Mouse (Mus musculus) liver, embryonic 15.5 days (tissue): ENCODE measurements around the gene Plcg2. TPM values are rescaled to one million over a fixed set of nuclear protein-coding genes. Genes with fewer than 3 reads are reported as not detected.

Experiments used
- ATAC-seq: fragments of 200-750 bp; cut with Nextera tagmentation; 2 replicates; pipeline ENCODE4 v1.8.0; 2017; ENCODE audit warnings: moderate number of reproducible peaks, mild to moderate bottlenecking, moderate library complexity; ENCODE audit not compliant: insufficient read depth
- H3K27ac ChIP-seq: fragments of 300-500 bp; sonication (generic); replicated peaks from 2 replicates; pipeline ENCODE4 v1.5.1; 2015; ENCODE audit warnings: mild to moderate bottlenecking, inconsistent platforms
- H3K27me3 ChIP-seq: fragments of 300-500 bp; sonication (generic); 2 replicates; pipeline ENCODE4 v1.6.1; 2015; ENCODE audit warnings: mild to moderate bottlenecking, inconsistent platforms
- H3K36me3 ChIP-seq: fragments of 300-500 bp; sonication (generic); replicated peaks from 2 replicates; pipeline ENCODE4 v1.6.1; 2015; ENCODE audit warnings: moderate library complexity, mild to moderate bottlenecking, inconsistent platforms
- H3K4me1 ChIP-seq: fragments of 300-500 bp; sonication (generic); replicated peaks from 2 replicates; pipeline ENCODE4 v1.6.1; 2015; ENCODE audit warnings: inconsistent platforms
- H3K4me2 ChIP-seq: fragments of 300-500 bp; sonication (generic); 2 replicates; pipeline ENCODE4 v1.6.1; 2015; ENCODE audit warnings: moderate library complexity, mild to moderate bottlenecking, inconsistent platforms
- H3K4me3 ChIP-seq: fragments of 300-500 bp; sonication (generic); replicated peaks from 2 replicates; pipeline ENCODE4 v1.5.1; 2015; ENCODE audit warnings: mild to moderate bottlenecking, inconsistent platforms
- H3K9ac ChIP-seq: fragments of 300-500 bp; sonication (generic); 2 replicates; pipeline ENCODE4 v1.6.1; 2015; ENCODE audit warnings: moderate library complexity, mild to moderate bottlenecking, inconsistent platforms
- H3K9me3 ChIP-seq: fragments of 300-500 bp; sonication (generic); replicated peaks from 2 replicates; pipeline ENCODE4 v1.6.1; 2016; ENCODE audit warnings: inconsistent platforms
- WGBS: fragments of 180-500 bp; shearing (Covaris S2); methylation state at CpG from one replicate; pipeline ENCODE4 v1.1.7; 2015; ENCODE audit warnings: mixed read lengths; ENCODE audit not compliant: insufficient replicate concordance; 5-methylcytosine and 5-hydroxymethylcytosine counted together
- polyA plus RNA-seq: library from polyadenylated mRNA; unstranded; fragments of >200 nt; fragmentation: Nextera tagmentation; extraction: Ambion mirVana; gene quantifications from 2 replicates; pipeline ENCODE4 v1.2.1, GENCODE M21; 2015

Gene Plcg2
- polyA plus RNA-seq, 1 experiment from 2014 or later, result 8.2 TPM

DNA sequence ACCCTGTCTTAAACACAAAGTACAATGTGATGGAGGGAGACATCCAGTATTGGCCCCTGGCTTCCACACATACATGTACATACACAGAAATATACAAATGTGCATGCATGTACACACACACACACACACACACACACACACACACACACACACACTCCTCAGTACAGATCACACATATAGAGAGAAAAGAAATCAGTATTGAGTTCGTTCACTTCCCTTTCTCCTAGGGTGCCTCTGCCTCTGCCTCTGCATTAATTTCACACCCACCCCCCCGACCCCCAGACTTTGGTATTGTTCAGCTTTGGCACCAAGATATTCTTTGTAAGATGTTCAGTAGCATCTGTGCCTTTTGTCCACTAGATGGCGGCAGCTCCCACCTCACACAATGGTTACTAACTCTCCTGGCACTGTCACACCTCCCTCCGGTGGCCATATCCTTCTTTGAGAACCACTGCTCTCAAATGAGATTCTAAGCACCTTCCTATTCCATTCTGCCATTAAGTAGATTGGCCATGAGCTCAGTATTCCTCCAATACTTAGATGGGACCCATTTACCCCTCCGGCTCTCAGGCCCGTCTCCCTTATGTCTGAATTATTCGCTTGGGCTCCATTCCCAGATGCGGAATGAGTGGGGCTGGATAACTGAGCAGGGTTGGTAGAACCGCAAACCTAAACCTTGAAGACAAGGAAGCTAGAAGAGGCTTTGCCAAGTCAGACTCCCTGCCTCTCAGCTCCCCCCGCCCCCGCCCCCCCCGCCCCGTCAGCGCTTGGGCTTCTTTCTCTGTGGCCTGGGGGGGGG lies 128.1 kb downstream of the Plcg2 start:
- WGBS, result 72% methylated on average over 14 of the region's 14 CpGs
- Histone ChIP-seq H3K4me1 (no peaks in the 10 kb centered on the region), H3K27me3 (no peaks in the 10 kb centered on the region), H3K4me3 (no peak overlapping the region), H3K9me3 (no peaks in the 10 kb centered on the region), H3K9ac (no peak overlapping the region), H3K4me2 (no peak overlapping the region), H3K36me3 (0 out of 2 replicates have a peak, but pooled peaks cover 2% of the 10 kb centered on the region), H3K27ac (no peak overlapping the region)
- no peak for ATAC-seq

- Histone ChIP-seq H3K4me2 (no peak overlapping the region), H3K9ac (no peak overlapping the region), H3K9me3 (no peaks in the 10 kb centered on the region), H3K4me3 (no peak overlapping the region), H3K27me3 (no peaks in the 10 kb centered on the region), H3K4me1 (no peaks in the 10 kb centered on the region), H3K27ac (no peak overlapping the region), H3K36me3 (no peaks in the 10 kb centered on the region)
- WGBS, result 69% methylated on average over 9 of the region's 9 CpGs
- ATAC-seq, result no peak
Measured at GRCm38 (mm10) chr8:117627096-117627495, 129.0 kb downstream of the Plcg2 start.

- Histone ChIP-seq H3K4me3 (no peak overlapping the region), H3K27me3 (no peaks in the 10 kb centered on the region), H3K4me2 (no peak overlapping the region), H3K36me3 (no peaks in the 10 kb centered on the region), H3K4me1 (no peaks in the 10 kb centered on the region), H3K9me3 (no peaks in the 10 kb centered on the region), H3K27ac (no peak overlapping the region), H3K9ac (no peak overlapping the region)
- no peak for ATAC-seq
- 57% methylated on average over 5 of the region's 5 CpGs for WGBS
Measured at GRCm38 (mm10) chr8:117632532-117632931, 134.4 kb downstream of the Plcg2 start.

GRCm38 (mm10) chr8:117634406-117634805 lies 136.3 kb downstream of the Plcg2 start:
- no peaks in the 10 kb centered on the region for H3K36me3 ChIP-seq
- H3K4me3 ChIP-seq, result no peak overlapping the region
- no peaks in the 10 kb centered on the region for H3K9me3 ChIP-seq
- H3K4me2 ChIP-seq, result no peak overlapping the region
- H3K4me1 ChIP-seq, result no peaks in the 10 kb centered on the region
- H3K9ac ChIP-seq, result no peak overlapping the region
- no peaks in the 10 kb centered on the region for H3K27me3 ChIP-seq
- no peak for ATAC-seq
- H3K27ac ChIP-seq, result no peak overlapping the region
- 71% methylated on average over 7 of the region's 7 CpGs for WGBS

- no peaks in the 10 kb centered on the region for H3K4me1 ChIP-seq
- H3K36me3 ChIP-seq, result no peaks in the 10 kb centered on the region
- H3K4me2 ChIP-seq, result no peak overlapping the region
- no peak overlapping the region for H3K9ac ChIP-seq
- no peak for ATAC-seq
- no peak overlapping the region for H3K27ac ChIP-seq
- H3K27me3 ChIP-seq, result no peaks in the 10 kb centered on the region
- 58% methylated on average over 3 of the region's 3 CpGs for WGBS
- no peak overlapping the region for H3K4me3 ChIP-seq
- H3K9me3 ChIP-seq, result peaks cover 3% of the 10 kb centered on the region; the same call in 1 of the 2 replicates
Measured at GRCm38 (mm10) chr8:117637462-117637861, 139.4 kb downstream of the Plcg2 start.

- H3K9me3 ChIP-seq, result peaks cover 3% of the 10 kb centered on the region; the same call in 1 of the 2 replicates
- ATAC-seq, result no peak
- H3K4me2 ChIP-seq, result no peak overlapping the region
- H3K9ac ChIP-seq, result no peak overlapping the region
- WGBS, result 67% methylated on average over 9 of the region's 9 CpGs
- H3K27me3 ChIP-seq, result no peaks in the 10 kb centered on the region
- H3K27ac ChIP-seq, result no peak overlapping the region
- no peaks in the 10 kb centered on the region for H3K36me3 ChIP-seq
- H3K4me1 ChIP-seq, result no peaks in the 10 kb centered on the region
- H3K4me3 ChIP-seq, result no peak overlapping the region
Measured at GRCm38 (mm10) chr8:117639631-117640030, 141.5 kb downstream of the Plcg2 start.

GRCm38 (mm10) chr8:117645486-117645885 lies 147.4 kb downstream of the Plcg2 start:
- Histone ChIP-seq H3K4me3 (no peak overlapping the region), H3K9me3 (no peaks in the 10 kb centered on the region), H3K4me2 (no peak overlapping the region), H3K9ac (no peak overlapping the region), H3K4me1 (peaks cover 3% of the 10 kb centered on the region), H3K27ac (no peak overlapping the region), H3K27me3 (no peaks in the 10 kb centered on the region), H3K36me3 (no peaks in the 10 kb centered on the region)
- ATAC-seq, result no peak; the same call in 1 of the 2 replicates
- 43% methylated on average over 5 of the region's 5 CpGs for WGBS

- H3K27me3 ChIP-seq, result no peaks in the 10 kb centered on the region
- H3K27ac ChIP-seq, result no peak overlapping the region
- no peaks in the 10 kb centered on the region for H3K9me3 ChIP-seq
- WGBS, result 42% methylated on average over 2 of the region's 2 CpGs
- H3K4me3 ChIP-seq, result no peak overlapping the region
- H3K36me3 ChIP-seq, result no peaks in the 10 kb centered on the region
- ATAC-seq, result no peak; the same call in 1 of the 2 replicates
- H3K4me2 ChIP-seq, result no peak overlapping the region
- H3K9ac ChIP-seq, result no peak overlapping the region
- H3K4me1 ChIP-seq, result peaks cover 3% of the 10 kb centered on the region
Measured at GRCm38 (mm10) chr8:117646020-117646419, 147.9 kb downstream of the Plcg2 start.

- H3K4me2 ChIP-seq, result no peak overlapping the region
- no peak for ATAC-seq
- no peaks in the 10 kb centered on the region for H3K27me3 ChIP-seq
- no peaks in the 10 kb centered on the region for H3K9me3 ChIP-seq
- 43% methylated on average over 5 of the region's 5 CpGs for WGBS
- peaks cover 3% of the 10 kb centered on the region for H3K4me1 ChIP-seq
- H3K36me3 ChIP-seq, result no peaks in the 10 kb centered on the region
- no peak overlapping the region for H3K27ac ChIP-seq
- H3K9ac ChIP-seq, result no peak overlapping the region
- H3K4me3 ChIP-seq, result no peak overlapping the region
Measured at GRCm38 (mm10) chr8:117646440-117646839, 148.3 kb downstream of the Plcg2 start.

- Histone ChIP-seq H3K27me3 (no peaks in the 10 kb centered on the region), H3K4me3 (no peak overlapping the region), H3K9me3 (no peaks in the 10 kb centered on the region), H3K27ac (no peak overlapping the region), H3K4me2 (no peak overlapping the region), H3K9ac (no peak overlapping the region), H3K36me3 (no peaks in the 10 kb centered on the region), H3K4me1 (no peaks in the 10 kb centered on the region; the same call in 1 of the 2 replicates)
- ATAC-seq, result no peak
- WGBS, result 73% methylated on average over 1 of the region's 1 CpGs
Measured at GRCm38 (mm10) chr8:117652318-117652717, 154.2 kb downstream of the Plcg2 start.

GRCm38 (mm10) chr8:117658990-117659389 lies 160.9 kb downstream of the Plcg2 start:
- H3K4me1 ChIP-seq, result no peaks in the 10 kb centered on the region

More at GRCm38 (mm10) chr8:117658990-117659389, 160.9 kb downstream of the Plcg2 start:
- H3K27me3 ChIP-seq, result no peaks in the 10 kb centered on the region
- WGBS, result 60% methylated on average over 7 of the region's 7 CpGs
- H3K36me3 ChIP-seq, result no peaks in the 10 kb centered on the region
- no peak overlapping the region for H3K27ac ChIP-seq
- H3K9ac ChIP-seq, result no peak overlapping the region
- ATAC-seq, result no peak
- no peak overlapping the region for H3K4me2 ChIP-seq
- H3K9me3 ChIP-seq, result no peaks in the 10 kb centered on the region
- no peak overlapping the region for H3K4me3 ChIP-seq
